Mouse (Mus musculus) lung, postnatal 0 days (tissue): ENCODE measurements around the gene Treh. TPM values are rescaled to one million over a fixed set of nuclear protein-coding genes. Genes with fewer than 3 reads are reported as not detected.

Experiments
- ATAC-seq: fragments of 200-750 bp; cut with Nextera tagmentation; 2 replicates; pipeline ENCODE4 v1.8.0; 2017; ENCODE audit warnings: moderate library complexity
- DNase-seq: peaks from one replicate; pipeline ENCODE4 v3.0.0-alpha.2; 2016; ENCODE audit warnings: low spot score
- H3K27ac ChIP-seq: fragments of 300-500 bp; sonication (generic); 2 replicates; pipeline ENCODE4 v1.5.1; 2014; ENCODE audit warnings: antibody characterized with exemption, mild to moderate bottlenecking, low read length, mixed read lengths
- H3K27me3 ChIP-seq: fragments of 300-500 bp; sonication (generic); replicated peaks from 2 replicates; pipeline ENCODE4 v1.6.1; 2014; ENCODE audit warnings: low read length, mixed read lengths; ENCODE audit not compliant: insufficient read depth
- H3K36me3 ChIP-seq: fragments of 300-500 bp; sonication (generic); 2 replicates; pipeline ENCODE4 v1.6.1; 2014; ENCODE audit warnings: low read length, mixed read lengths; ENCODE audit not compliant: insufficient read depth
- H3K4me1 ChIP-seq: fragments of 300-500 bp; sonication (generic); 2 replicates; pipeline ENCODE4 v1.6.1; 2014; ENCODE audit warnings: antibody characterized with exemption, low read depth, low read length, mixed read lengths; ENCODE audit not compliant: insufficient read depth
- H3K4me2 ChIP-seq: fragments of 300-500 bp; sonication (generic); replicated peaks from 2 replicates; pipeline ENCODE4 v1.6.1; 2014; ENCODE audit warnings: low read depth, mild to moderate bottlenecking, low read length, moderate library complexity, mixed read lengths
- H3K4me3 ChIP-seq: fragments of 300-500 bp; sonication (generic); 2 replicates; pipeline ENCODE4 v1.5.1; 2014; ENCODE audit warnings: low read depth, low read length
- H3K9ac ChIP-seq: fragments of 300-500 bp; sonication (generic); replicated peaks from 2 replicates; pipeline ENCODE4 v1.6.1; 2014; ENCODE audit warnings: low read depth, mild to moderate bottlenecking
- H3K9me3 ChIP-seq: fragments of 300-500 bp; sonication (generic); 2 replicates; pipeline ENCODE4 v1.6.1; 2016; ENCODE audit warnings: low read length, mixed read lengths
- CTCF ChIP-seq: IDR thresholded peaks from 2 replicates; pipeline ENCODE4 v1.5.1; 2016; ENCODE audit warnings: antibody characterized with exemption, mild to moderate bottlenecking
- EP300 ChIP-seq: IDR thresholded peaks from 2 replicates; pipeline ENCODE4 v1.6.1; 2016; ENCODE audit warnings: antibody characterized with exemption, mild to moderate bottlenecking, control low read depth
- WGBS: fragments of 180-500 bp; shearing (Covaris S2); extraction: QIAGEN DNeasy Blood & Tissue Kit; methylation state at CpG from one replicate; pipeline ENCODE4 v1.1.7; 2014; 5-methylcytosine and 5-hydroxymethylcytosine counted together
- polyA plus RNA-seq: library from polyadenylated mRNA; unstranded; fragments of >200 nt; fragmentation: Nextera tagmentation; extraction: Ambion mirVana; gene quantifications from 2 replicates; pipeline ENCODE4 v1.2.1, GENCODE M21; 2015

Treh gene
- polyA plus RNA-seq, 1 experiment from 2014 or later = not detected

DNA sequence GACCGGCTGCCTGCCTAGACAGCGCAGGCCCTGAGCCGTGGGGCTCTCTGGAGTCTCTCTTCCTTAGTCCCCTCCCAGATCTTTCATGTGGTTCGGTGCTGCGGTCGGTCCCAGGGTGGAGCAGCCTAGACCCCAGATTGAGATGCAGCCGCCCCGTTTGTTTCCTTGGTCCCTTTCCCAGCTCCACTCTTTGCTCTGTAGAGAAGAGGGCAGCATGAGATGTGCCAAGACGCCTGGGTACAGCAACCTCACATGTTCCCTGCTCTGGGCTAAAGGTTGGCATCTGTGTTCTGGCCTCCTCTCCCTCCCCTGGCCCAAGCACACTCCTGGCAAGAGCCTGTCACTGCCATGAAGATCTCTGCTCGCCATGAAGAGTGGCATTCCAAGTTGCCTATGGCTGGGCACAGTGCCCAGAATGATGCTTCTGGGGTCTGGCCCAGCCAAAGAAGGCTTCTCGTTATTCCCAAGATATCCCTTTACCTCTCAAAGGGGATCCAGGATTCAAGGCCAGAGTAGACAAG lies 50.5 kb downstream of the Treh start:
- DNase-seq (no peak), ATAC-seq (no peak)
- TF ChIP-seq EP300 (no peak), CTCF (no peak)
- no peaks in the 10 kb centered on the region for H3K27me3 ChIP-seq
- H3K4me1 ChIP-seq = peaks cover 11% of the 10 kb centered on the region
- WGBS = 49% methylated on average over 11 of the region's 11 CpGs
- H3K36me3 ChIP-seq = peaks cover 4% of the 10 kb centered on the region
- no peak overlapping the region for H3K9ac ChIP-seq
- no peak overlapping the region for H3K4me3 ChIP-seq
- peak overlapping the region; percentile 76 for H3K27ac ChIP-seq
- H3K4me2 ChIP-seq = no peak overlapping the region
- no peaks in the 10 kb centered on the region for H3K9me3 ChIP-seq

DNA sequence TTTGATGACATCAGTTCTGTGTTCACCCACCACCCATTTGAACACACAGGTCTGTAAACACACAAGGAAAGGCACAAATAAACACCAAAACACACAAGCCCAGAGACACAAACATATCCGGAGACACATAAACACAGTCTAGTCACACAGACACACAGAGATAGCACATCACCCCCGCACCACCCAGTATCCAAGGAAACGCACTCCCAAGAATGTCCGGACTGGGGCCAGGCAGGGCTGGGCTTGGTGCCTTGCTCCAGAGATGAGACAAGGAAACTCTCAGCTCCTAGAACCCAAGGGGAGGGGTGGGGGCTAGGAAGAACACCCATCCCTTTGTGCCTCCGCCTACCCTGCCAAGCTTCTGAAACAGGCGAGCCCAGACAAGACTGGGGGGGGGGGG lies 51.2 kb downstream of the Treh start:
- peak overlapping the region; percentile 76; the same call in 1 of the 2 replicates for H3K27ac ChIP-seq
- H3K36me3 ChIP-seq = peaks cover 4% of the 10 kb centered on the region
- H3K9me3 ChIP-seq = no peaks in the 10 kb centered on the region
- H3K9ac ChIP-seq = no peak overlapping the region
- 29% methylated on average over 6 of the region's 6 CpGs for WGBS
- no peak overlapping the region for H3K4me2 ChIP-seq
- H3K4me1 ChIP-seq = peaks cover 11% of the 10 kb centered on the region
- TF ChIP-seq EP300 (peak; percentile 80), CTCF (no peak)
- ATAC-seq = peak; percentile 78
- no peaks in the 10 kb centered on the region for H3K27me3 ChIP-seq
- H3K4me3 ChIP-seq = no peak overlapping the region
- peak; percentile 75 for DNase-seq

DNA sequence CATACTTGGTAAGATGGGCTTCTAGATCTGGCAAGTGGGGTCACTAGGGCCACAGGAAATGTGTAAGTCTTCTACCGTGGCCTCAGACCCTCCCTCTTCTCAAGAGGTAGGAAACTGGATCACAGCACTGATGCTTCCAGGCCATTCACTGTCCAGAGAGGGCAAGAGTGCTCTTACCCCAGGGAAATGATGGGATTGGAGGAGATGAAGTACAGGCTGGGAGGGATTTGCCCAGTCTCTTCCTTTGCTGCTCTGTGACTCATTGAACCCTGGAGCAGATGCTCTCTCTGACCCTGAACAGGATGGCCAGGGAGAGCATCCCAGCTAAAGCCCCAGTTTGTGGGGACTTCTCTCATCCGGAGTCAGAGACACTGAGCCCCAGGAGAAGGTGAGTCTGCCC lies 51.6 kb downstream of the Treh start:
- ATAC-seq (no peak), DNase-seq (no peak)
- Histone ChIP-seq H3K9ac (no peak overlapping the region), H3K27ac (peak overlapping the region; percentile 59), H3K27me3 (no peaks in the 10 kb centered on the region), H3K4me2 (no peak overlapping the region), H3K4me3 (no peak overlapping the region), H3K9me3 (no peaks in the 10 kb centered on the region), H3K36me3 (peaks cover 4% of the 10 kb centered on the region), H3K4me1 (peaks cover 11% of the 10 kb centered on the region)
- WGBS = 40% methylated on average over 2 of the region's 2 CpGs
- TF ChIP-seq EP300 = no peak
- no peak for TF ChIP-seq CTCF

DNA sequence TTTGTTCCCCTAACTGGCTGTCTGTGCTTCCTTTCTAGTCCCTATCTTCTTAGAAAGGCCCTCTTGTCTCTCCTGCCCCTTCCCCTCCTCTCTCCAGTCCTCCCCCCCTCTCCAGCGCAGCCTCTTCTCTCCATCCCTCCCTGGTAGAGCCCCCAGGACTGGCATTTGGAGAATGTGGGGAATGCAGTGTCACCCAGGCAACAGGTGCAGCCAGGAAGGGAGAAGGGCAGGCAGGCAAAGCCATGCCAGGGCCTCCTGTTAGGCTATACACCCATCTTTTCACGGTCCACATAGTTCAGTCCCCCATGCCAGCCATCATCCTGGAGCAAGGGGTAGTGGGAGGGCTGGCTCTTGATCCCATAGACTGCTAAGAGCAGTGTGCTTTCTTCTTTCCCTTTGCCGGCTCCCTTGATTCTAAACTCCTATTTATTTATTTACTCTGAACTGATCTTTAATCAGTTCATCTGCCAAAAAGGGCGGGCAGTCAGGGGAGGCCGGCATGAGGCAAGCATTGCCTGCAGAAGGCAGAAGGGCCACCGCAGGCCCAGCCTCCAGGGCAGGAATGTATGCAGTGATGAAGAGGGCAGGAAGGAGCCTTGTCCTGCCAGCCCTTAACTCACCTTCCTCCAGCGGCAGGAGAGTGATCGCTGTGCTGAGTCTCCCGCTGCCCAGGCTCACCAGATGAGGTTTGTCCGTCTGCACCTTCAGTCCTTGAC lies 53.6 kb downstream of the Treh start:
- 21% methylated on average over 10 of the region's 10 CpGs for WGBS

DNA sequence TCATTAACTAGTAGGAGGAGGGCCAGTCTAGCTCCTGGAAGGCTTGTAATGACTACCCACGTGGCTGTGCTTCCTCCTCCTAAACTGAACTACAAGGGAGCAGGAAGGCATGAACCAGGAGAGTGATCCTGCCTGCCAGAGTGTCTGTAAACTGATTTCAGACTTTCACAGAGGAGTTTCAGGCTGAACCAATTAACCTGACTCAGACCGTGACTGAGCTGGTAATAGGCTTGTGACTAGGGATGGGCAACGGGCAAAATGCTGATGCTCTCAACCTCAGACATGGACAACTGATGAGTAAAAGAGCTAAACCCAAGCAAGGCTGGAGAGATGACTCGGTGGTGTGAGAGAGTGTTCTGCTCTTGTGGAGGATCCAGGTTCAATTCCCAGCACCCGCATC lies 54.4 kb downstream of the Treh start:
- no peak for ATAC-seq
- H3K4me2 ChIP-seq = no peak overlapping the region
- H3K36me3 ChIP-seq = peaks cover 4% of the 10 kb centered on the region
- no peak overlapping the region for H3K27ac ChIP-seq
- H3K4me3 ChIP-seq = no peak overlapping the region
- WGBS = 68% methylated on average over 5 of the region's 5 CpGs
- DNase-seq = no peak
- H3K9me3 ChIP-seq = no peaks in the 10 kb centered on the region
- H3K4me1 ChIP-seq = peaks cover 4% of the 10 kb centered on the region; the same call in 1 of the 2 replicates
- H3K9ac ChIP-seq = no peak overlapping the region
- no peaks in the 10 kb centered on the region for H3K27me3 ChIP-seq
- TF ChIP-seq EP300 (no peak), CTCF (no peak)

More for the DNA sequence above, 53.6 kb downstream of the Treh start:
- peaks cover 4% of the 10 kb centered on the region; the same call in 1 of the 2 replicates for H3K4me1 ChIP-seq
- no peak overlapping the region for H3K27ac ChIP-seq
- H3K9me3 ChIP-seq = no peaks in the 10 kb centered on the region
- peaks cover 4% of the 10 kb centered on the region for H3K36me3 ChIP-seq
- H3K9ac ChIP-seq = no peak overlapping the region
- no peak for ATAC-seq
- DNase-seq = no peak
- no peaks in the 10 kb centered on the region for H3K27me3 ChIP-seq
- no peak overlapping the region for H3K4me2 ChIP-seq
- H3K4me3 ChIP-seq = no peak overlapping the region
- TF ChIP-seq EP300 = no peak
- TF ChIP-seq CTCF = no peak

DNA sequence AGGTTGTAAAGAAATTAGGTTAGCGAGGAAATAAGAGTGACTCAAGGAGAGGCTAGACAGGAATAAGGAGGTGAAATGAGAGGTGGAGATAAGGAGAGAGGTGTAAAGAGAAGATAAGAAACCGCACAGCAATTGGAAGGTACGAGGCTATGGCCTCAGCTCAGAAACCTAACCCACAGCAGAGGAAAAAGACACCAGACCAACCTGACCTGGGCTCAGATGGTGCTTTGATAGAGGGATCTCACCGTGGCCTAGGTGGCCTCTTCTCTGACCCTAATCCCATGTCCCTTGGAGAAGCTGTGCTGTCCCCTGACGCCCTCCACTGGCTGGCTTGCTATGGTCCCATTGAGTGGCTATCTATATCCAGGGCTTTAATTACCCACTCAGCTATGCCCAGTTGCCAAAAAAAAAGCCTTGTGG lies 59.1 kb downstream of the Treh start:
- Histone ChIP-seq H3K9ac (0 out of 2 replicates have a peak overlapping the region, but pooled peaks have one; percentile 5), H3K27ac (peak overlapping the region; percentile 88), H3K4me1 (peaks cover 5% of the 10 kb centered on the region; the same call in 1 of the 2 replicates), H3K4me3 (no peak overlapping the region), H3K9me3 (no peaks in the 10 kb centered on the region), H3K27me3 (no peaks in the 10 kb centered on the region), H3K36me3 (peaks cover under 1% of the 10 kb centered on the region), H3K4me2 (peak overlapping the region; percentile 82)
- ATAC-seq (no peak), DNase-seq (no peak)
- TF ChIP-seq CTCF (peak; percentile 20), EP300 (no peak)
- WGBS = 43% methylated on average over 5 of the region's 5 CpGs
